Mouse (Mus musculus) liver, adult 2 months (tissue): ENCODE measurements around the gene Cd6. TPM values are rescaled to one million over a fixed set of nuclear protein-coding genes. Genes with fewer than 3 reads are reported as not detected.
A peak's percentile ranks its signal among the peaks of the same experiment; 100 is the strongest.

Source experiments
- DNase-seq: peaks from one replicate; pipeline ENCODE4 v3.0.0-alpha.2; 2011; ENCODE audit warnings: low read depth, low spot score; ENCODE audit errors: extremely low read depth
- H3K27ac ChIP-seq: fragments of 200-500 bp; replicated peaks from 2 replicates; pipeline ENCODE4 v1.5.1; 2012; ENCODE audit warnings: low read depth, mild to moderate bottlenecking, control low read depth, inconsistent platforms, low read length; ENCODE audit not compliant: insufficient read depth
- H3K27me3 ChIP-seq: fragments of 200-500 bp; 2 replicates; pipeline ENCODE4 v1.6.1; 2012; ENCODE audit warnings: mild to moderate bottlenecking, moderate library complexity, low read length, inconsistent platforms; ENCODE audit not compliant: control insufficient read depth, insufficient read depth
- H3K36me3 ChIP-seq: fragments of 200-500 bp; 2 replicates; pipeline ENCODE4 v1.6.1; 2012; ENCODE audit warnings: low read length, inconsistent platforms; ENCODE audit not compliant: control insufficient read depth, insufficient read depth
- H3K4me1 ChIP-seq: fragments of 200-500 bp; 2 replicates; pipeline ENCODE4 v1.6.1; 2011; ENCODE audit warnings: low read length; ENCODE audit not compliant: control insufficient read depth, insufficient read depth
- H3K4me3 ChIP-seq: fragments of 200-500 bp; 2 replicates; pipeline ENCODE4 v1.5.1; 2011; ENCODE audit warnings: low read depth, mild to moderate bottlenecking, control low read depth, low read length, moderate library complexity; ENCODE audit not compliant: insufficient read depth
- H3K79me2 ChIP-seq: fragments of 200-500 bp; 2 replicates; pipeline ENCODE4 v1.6.1; 2012; ENCODE audit warnings: inconsistent platforms, mild to moderate bottlenecking, low read length, moderate library complexity; ENCODE audit not compliant: control insufficient read depth, insufficient read depth
- H3K9ac ChIP-seq: fragments of 200-500 bp; 2 replicates; pipeline ENCODE4 v1.6.1; 2012; ENCODE audit warnings: low read depth, mild to moderate bottlenecking, control low read depth, inconsistent platforms, low read length
- CTCF ChIP-seq: fragments of 200-500 bp; IDR thresholded peaks from 2 replicates; pipeline ENCODE4 v1.5.1; 2011; ENCODE audit warnings: low read depth, low read length, control low read depth
- POLR2A ChIP-seq: fragments of 200-500 bp; IDR thresholded peaks from 2 replicates; pipeline ENCODE4 v1.6.1; 2011; ENCODE audit warnings: low read length, control low read depth; ENCODE audit not compliant: insufficient read depth; ENCODE audit errors: extremely low read depth
- WGBS: fragments of 180-500 bp; shearing (Covaris S2); methylation state at CpG from one replicate; pipeline ENCODE4 v1.1.7; 2018; 5-methylcytosine and 5-hydroxymethylcytosine counted together
- polyA plus RNA-seq: library from polyadenylated mRNA; depleted of rRNA; stranded (reverse); fragments of >200 nt; gene quantifications from 2 replicates; pipeline ENCODE4 v1.2.3, GENCODE M21; 2012
- total RNA-seq: library from RNA; depleted of rRNA; stranded (reverse); fragments of >200 nt; gene quantifications from 2 replicates; pipeline ENCODE4 v1.2.3, GENCODE M21; 2014

The Cd6 gene
- total and polyA plus RNA-seq, 2 experiments = 0.18 to 0.44 TPM

- no peak for DNase-seq
- TF ChIP-seq CTCF (no peak), POLR2A (no peak)
- 84% methylated on average over 11 of the region's 11 CpGs for WGBS
- Histone ChIP-seq H3K27me3 (no peaks in the 10 kb centered on the region), H3K27ac (no peak overlapping the region), H3K4me3 (no peak overlapping the region), H3K4me1 (no peaks in the 10 kb centered on the region), H3K9ac (no peak overlapping the region), H3K79me2 (no peaks in the 10 kb centered on the region), H3K36me3 (no peaks in the 10 kb centered on the region)
These were observed 20.3 kb downstream of the Cd6 start for GRCm38 (mm10) chr19:10809428-10810175.

- Histone ChIP-seq H3K4me3 (no peak overlapping the region), H3K9ac (no peak overlapping the region), H3K27ac (no peak overlapping the region), H3K79me2 (no peaks in the 10 kb centered on the region), H3K4me1 (no peaks in the 10 kb centered on the region), H3K27me3 (no peaks in the 10 kb centered on the region), H3K36me3 (no peaks in the 10 kb centered on the region)
- 82% methylated on average over 12 of the region's 12 CpGs for WGBS
- DNase-seq = no peak
- TF ChIP-seq CTCF (no peak), POLR2A (no peak)
These were observed 21.2 kb downstream of the Cd6 start for GRCm38 (mm10) chr19:10808524-10809233.

GRCm38 (mm10) chr19:10805661-10806285, 24.1 kb downstream of the Cd6 start:
- no peak for DNase-seq
- H3K4me1 ChIP-seq = no peaks in the 10 kb centered on the region
- WGBS = 89% methylated on average over 11 of the region's 11 CpGs

GRCm38 (mm10) chr19:10804850-10805660, 24.8 kb downstream of the Cd6 start:
- Histone ChIP-seq H3K36me3 (no peaks in the 10 kb centered on the region), H3K79me2 (no peaks in the 10 kb centered on the region), H3K27ac (no peak overlapping the region), H3K4me1 (no peaks in the 10 kb centered on the region), H3K9ac (no peak overlapping the region), H3K4me3 (no peak overlapping the region), H3K27me3 (no peaks in the 10 kb centered on the region)
- no peak for DNase-seq
- WGBS = 74% methylated on average over 2 of the region's 2 CpGs
- TF ChIP-seq POLR2A = no peak
- TF ChIP-seq CTCF = no peak

More at GRCm38 (mm10) chr19:10805661-10806285, 24.1 kb downstream of the Cd6 start:
- H3K27ac ChIP-seq = no peak overlapping the region
- no peaks in the 10 kb centered on the region for H3K27me3 ChIP-seq
- no peak overlapping the region for H3K4me3 ChIP-seq
- H3K79me2 ChIP-seq = no peaks in the 10 kb centered on the region
- H3K9ac ChIP-seq = no peak overlapping the region
- H3K36me3 ChIP-seq = no peaks in the 10 kb centered on the region
- no peak for TF ChIP-seq POLR2A
- TF ChIP-seq CTCF = no peak

- no peaks in the 10 kb centered on the region for H3K27me3 ChIP-seq
- no peak overlapping the region for H3K27ac ChIP-seq
- H3K4me1 ChIP-seq = no peaks in the 10 kb centered on the region
- H3K36me3 ChIP-seq = no peaks in the 10 kb centered on the region
- whole genome bisulfite sequencing = 64% methylated on average over 5 of the region's 5 CpGs
- DNase-seq = peak; percentile 5
- H3K9ac ChIP-seq = no peak overlapping the region
- TF ChIP-seq CTCF = no peak
- TF ChIP-seq POLR2A = no peak
- no peaks in the 10 kb centered on the region for H3K79me2 ChIP-seq
- H3K4me3 ChIP-seq = no peak overlapping the region
These were observed 26.1 kb downstream of the Cd6 start for GRCm38 (mm10) chr19:10803751-10804150.
